Mouse (Mus musculus) stomach, postnatal 0 days (tissue): ENCODE measurements at regions not wholly inside any gene's neighbourhood (a gene's known extent, or its start where the extent isn't known, plus 50 kb on each side); places are given as distances from the start of the nearest gene placed in this dataset.
"Not testable (repeated sequence)": the region's sequence is repeated elsewhere in the genome, so short reads cannot be mapped to it uniquely, and the experiment has no call there.

Experiments used
- ATAC-seq: fragments of 200-750 bp; cut with Nextera tagmentation; 2 replicates; pipeline ENCODE4 v1.8.0; 2017; ENCODE audit not compliant: low FRiP score, low TSS enrichment
- DNase-seq: peaks from one replicate; pipeline ENCODE4 v3.0.0-alpha.2; 2016; ENCODE audit warnings: low spot score
- H3K27ac ChIP-seq: fragments of 300-500 bp; sonication (generic); replicated peaks from 2 replicates; pipeline ENCODE4 v1.5.1; 2014; ENCODE audit warnings: mild to moderate bottlenecking, control low read depth
- H3K27me3 ChIP-seq: fragments of 300-500 bp; sonication (generic); 2 replicates; pipeline ENCODE4 v1.6.1; 2014; ENCODE audit warnings: low read length; ENCODE audit not compliant: control insufficient read depth, insufficient read depth
- H3K36me3 ChIP-seq: fragments of 300-500 bp; sonication (generic); 2 replicates; pipeline ENCODE4 v1.6.1; 2014; ENCODE audit warnings: low read length, mixed read lengths; ENCODE audit not compliant: control insufficient read depth, insufficient read depth
- H3K4me1 ChIP-seq: fragments of 300-500 bp; sonication (generic); replicated peaks from 2 replicates; pipeline ENCODE4 v1.6.1; 2014; ENCODE audit warnings: antibody characterized with exemption; ENCODE audit not compliant: control insufficient read depth, insufficient read depth
- H3K4me2 ChIP-seq: fragments of 300-500 bp; sonication (generic); replicated peaks from 2 replicates; pipeline ENCODE4 v1.6.1; 2014; ENCODE audit warnings: low read depth, mild to moderate bottlenecking, control low read depth, moderate library complexity
- H3K4me3 ChIP-seq: fragments of 300-500 bp; sonication (generic); 2 replicates; pipeline ENCODE4 v1.5.1; 2014; ENCODE audit warnings: low read depth, low read length, control low read depth
- H3K9ac ChIP-seq: fragments of 300-500 bp; sonication (generic); 2 replicates; pipeline ENCODE4 v1.6.1; 2014; ENCODE audit warnings: mild to moderate bottlenecking, low read length, control low read depth, mixed read lengths
- H3K9me3 ChIP-seq: fragments of 300-500 bp; sonication (generic); 2 replicates; pipeline ENCODE4 v1.6.1; 2016; ENCODE audit warnings: low read length; ENCODE audit not compliant: control insufficient read depth
- CTCF ChIP-seq: IDR thresholded peaks from 2 replicates; pipeline ENCODE4 v1.5.1; 2016; ENCODE audit warnings: antibody characterized with exemption, low read depth, mild to moderate bottlenecking, moderate library complexity
- EP300 ChIP-seq: optimal IDR thresholded peaks from 2 replicates; pipeline ENCODE3; 2016; ENCODE audit warnings: antibody characterized with exemption
- WGBS: fragments of 180-500 bp; shearing (Covaris S2); extraction: QIAGEN DNeasy Blood & Tissue Kit; methylation state at CpG from one replicate; pipeline ENCODE4 v1.1.7; 2014; 5-methylcytosine and 5-hydroxymethylcytosine counted together

DNA sequence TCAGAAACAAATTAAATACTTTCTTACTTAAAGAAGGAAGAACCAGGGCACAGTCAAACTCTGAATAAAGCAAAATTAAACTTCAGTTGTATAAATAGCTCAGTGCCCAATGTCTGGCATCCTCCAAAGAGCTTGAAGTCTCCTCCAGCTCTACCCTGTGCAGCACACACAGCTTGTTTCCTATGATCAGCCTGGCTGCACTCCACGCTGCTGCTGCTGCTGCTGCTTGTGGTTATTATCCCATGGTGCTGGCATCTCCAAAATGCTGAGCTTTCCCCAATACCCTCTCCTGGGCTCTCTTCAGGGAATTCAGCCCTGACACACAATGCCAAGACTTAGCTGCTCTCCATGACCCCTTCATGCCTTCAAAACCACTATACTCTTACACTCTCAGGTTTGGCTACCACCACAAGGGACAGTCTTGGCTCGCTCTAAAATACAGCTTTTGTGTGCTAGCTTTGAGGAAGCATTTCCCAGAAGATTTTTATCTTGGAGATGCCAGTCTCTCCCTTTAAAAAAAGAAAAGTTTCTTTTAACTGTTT lies 121.0 kb downstream of the Rab10 start:
- 69% methylated on average over 2 of the region's 2 CpGs for WGBS
- H3K9ac ChIP-seq, H3K4me1 ChIP-seq, H3K36me3 ChIP-seq, DNase-seq, H3K9me3 ChIP-seq, H3K4me3 ChIP-seq, H3K27ac ChIP-seq, H3K4me2 ChIP-seq, ATAC-seq, H3K27me3 ChIP-seq: not testable (repeated sequence)

DNA sequence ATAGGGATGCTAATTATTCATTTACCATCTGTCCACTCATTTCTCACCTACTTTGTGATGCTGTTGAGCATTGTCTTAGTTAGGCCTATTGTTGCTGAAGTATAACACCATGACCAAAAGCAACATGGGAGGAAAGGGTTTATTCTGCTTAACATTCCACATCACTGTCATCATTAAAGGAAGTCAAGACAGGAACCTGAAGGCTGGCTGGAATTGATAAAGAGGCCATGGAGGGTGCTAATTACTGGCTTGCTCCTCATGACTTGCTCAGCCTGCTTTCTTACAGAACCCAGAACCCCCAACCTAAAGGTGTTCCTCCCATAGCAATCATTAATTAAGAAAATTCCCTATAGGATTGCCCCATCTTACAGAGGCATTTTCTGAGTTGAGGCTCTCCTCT lies 121.6 kb downstream of the Rab10 start:
- no peaks in the 10 kb centered on the region for H3K27me3 ChIP-seq
- no peaks in the 10 kb centered on the region for H3K36me3 ChIP-seq
- H3K4me2 ChIP-seq: no peak overlapping the region
- no peak overlapping the region for H3K27ac ChIP-seq
- H3K4me3 ChIP-seq: no peak overlapping the region
- H3K4me1 ChIP-seq: no peaks in the 10 kb centered on the region
- H3K9me3 ChIP-seq: no peaks in the 10 kb centered on the region
- DNase-seq (no peak), ATAC-seq (no peak)
- TF ChIP-seq EP300: no peak
- TF ChIP-seq CTCF: no peak
- H3K9ac ChIP-seq: no peak overlapping the region

GRCm38 (mm10) chr12:3173325-3173724 lies 136.4 kb downstream of the Rab10 start:
- 67% methylated on average over 2 of the region's 2 CpGs for WGBS
- TF ChIP-seq CTCF: no peak
- no peak for TF ChIP-seq EP300
- no peaks in the 10 kb centered on the region for H3K4me1 ChIP-seq
- H3K4me2 ChIP-seq: no peak overlapping the region
- H3K9me3 ChIP-seq: no peaks in the 10 kb centered on the region
- no peak overlapping the region for H3K9ac ChIP-seq
- H3K4me3 ChIP-seq: no peak overlapping the region
- no peaks in the 10 kb centered on the region for H3K27me3 ChIP-seq
- ATAC-seq: no peak
- H3K36me3 ChIP-seq: no peaks in the 10 kb centered on the region
- no peak for DNase-seq
- H3K27ac ChIP-seq: no peak overlapping the region

- H3K9me3 ChIP-seq, H3K27ac ChIP-seq, ATAC-seq, H3K9ac ChIP-seq, H3K4me1 ChIP-seq, H3K27me3 ChIP-seq, DNase-seq, H3K36me3 ChIP-seq, H3K4me3 ChIP-seq, H3K4me2 ChIP-seq: not testable (repeated sequence)
- WGBS: 44% methylated on average over 8 of the region's 8 CpGs
Observed at GRCm38 (mm10) chr12:3169705-3170287, 140.0 kb downstream of the Rab10 start.

GRCm38 (mm10) chr12:3161666-3162065 lies 148.1 kb downstream of the Rab10 start:
- not testable (repeated sequence) for H3K27me3 ChIP-seq, ATAC-seq, DNase-seq, H3K4me3 ChIP-seq, H3K9ac ChIP-seq, H3K9me3 ChIP-seq, H3K36me3 ChIP-seq, H3K27ac ChIP-seq, H3K4me2 ChIP-seq, H3K4me1 ChIP-seq
- 56% methylated on average over 6 of the region's 6 CpGs for WGBS

- not testable (repeated sequence) for DNase-seq, ATAC-seq, H3K27me3 ChIP-seq, H3K4me3 ChIP-seq, H3K27ac ChIP-seq, H3K9me3 ChIP-seq, H3K4me1 ChIP-seq, H3K36me3 ChIP-seq, H3K4me2 ChIP-seq, H3K9ac ChIP-seq
- WGBS: 58% methylated on average over 2 of the region's 2 CpGs
Observed at GRCm38 (mm10) chr12:3158771-3159170, 151.0 kb downstream of the Rab10 start.

DNA sequence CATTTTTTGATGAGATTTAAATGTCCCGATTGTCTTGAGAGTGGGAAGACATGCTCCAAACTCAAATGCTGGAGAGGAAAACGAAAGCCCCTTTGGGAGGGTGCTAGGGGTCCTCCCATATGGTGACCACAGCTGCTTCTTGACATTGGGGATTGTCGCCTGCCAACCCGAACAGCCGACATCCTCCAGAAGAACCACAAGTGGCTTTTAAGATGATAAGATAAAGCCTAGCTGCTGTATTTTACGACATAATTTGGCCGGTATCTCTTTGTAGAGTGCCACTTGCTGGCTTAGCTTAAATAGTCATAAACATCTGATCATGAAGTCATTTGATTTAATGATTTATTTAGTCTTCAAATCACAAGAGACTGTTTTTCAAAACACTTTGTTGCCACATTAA lies 156.1 kb downstream of the Rab10 start:
- not testable (repeated sequence) for H3K4me2 ChIP-seq, H3K9me3 ChIP-seq, H3K4me3 ChIP-seq, H3K36me3 ChIP-seq, H3K27me3 ChIP-seq, H3K27ac ChIP-seq, DNase-seq, H3K4me1 ChIP-seq, H3K9ac ChIP-seq, ATAC-seq
- 65% methylated on average over 6 of the region's 7 CpGs for whole genome bisulfite sequencing

- not testable (repeated sequence) for H3K9me3 ChIP-seq, ATAC-seq, H3K4me2 ChIP-seq, DNase-seq, H3K4me1 ChIP-seq, H3K4me3 ChIP-seq, H3K27ac ChIP-seq, H3K9ac ChIP-seq, H3K36me3 ChIP-seq, H3K27me3 ChIP-seq
Observed at GRCm38 (mm10) chr12:3132553-3132952, 177.2 kb downstream of the Rab10 start.

DNA sequence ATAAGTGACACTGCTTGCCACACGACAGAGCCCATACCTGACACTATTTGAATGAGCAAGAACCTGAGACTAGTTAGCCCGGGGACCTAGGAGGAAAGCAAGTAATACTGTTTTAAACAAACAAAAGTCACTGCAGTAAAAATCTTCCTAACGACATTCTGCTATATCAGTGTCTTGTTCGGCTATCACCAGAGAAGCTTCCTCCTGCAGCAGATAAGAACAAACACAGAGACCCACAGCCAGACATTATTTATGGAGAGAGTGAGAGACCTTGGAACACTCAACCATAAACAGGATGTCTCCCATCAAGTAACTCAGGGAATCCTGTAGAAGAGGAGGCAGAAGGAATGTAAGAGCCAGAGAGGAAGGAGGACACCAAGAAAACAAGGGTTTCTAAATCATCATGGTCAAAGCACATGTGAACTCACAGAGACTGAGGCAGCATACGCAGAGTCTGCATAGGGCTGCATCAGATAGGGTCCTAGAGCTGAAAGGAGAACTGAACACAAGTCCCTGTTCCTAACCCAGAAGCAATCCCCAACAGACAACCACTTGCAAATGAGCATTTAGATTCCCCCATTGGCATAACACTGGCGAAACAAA lies 178.5 kb downstream of the Rab10 start:
- not testable (repeated sequence) for H3K27ac ChIP-seq, H3K4me1 ChIP-seq, DNase-seq, ATAC-seq, H3K4me2 ChIP-seq, H3K9me3 ChIP-seq, H3K36me3 ChIP-seq, H3K9ac ChIP-seq, H3K4me3 ChIP-seq, H3K27me3 ChIP-seq
- 69% methylated on average over 6 of the region's 6 CpGs for WGBS
